Mouse (Mus musculus) stomach, postnatal 0 days (tissue): Measurements from ENCODE around the gene Fbxo31.

Experiments
- CTCF ChIP-seq: IDR thresholded peaks from 2 replicates; pipeline ENCODE4 v1.5.1; 2016; ENCODE audit warnings: antibody characterized with exemption, low read depth, mild to moderate bottlenecking, moderate library complexity
- EP300 ChIP-seq: optimal IDR thresholded peaks from 2 replicates; pipeline ENCODE3; 2016; ENCODE audit warnings: antibody characterized with exemption

- TF ChIP-seq CTCF (no peak), EP300 (no peak)
Observed at GRCm38 (mm10) chr8:121583653-121584052, 5.0 kb upstream of the Fbxo31 start.
